Mouse (Mus musculus): ENCODE data around the gene Elac2.

Elac2 gene

GRCm38 (mm10) chr11:65022771-65023170 lies 43.9 kb downstream of the Elac2 start:
- DNase-seq = no peak

- DNase-seq = no peak
Observed at GRCm38 (mm10) chr11:65028049-65028448, 49.2 kb downstream of the Elac2 start.

- no peak for DNase-seq
Observed at GRCm38 (mm10) chr11:65030201-65030600, 51.4 kb downstream of the Elac2 start.

GRCm38 (mm10) chr11:65032221-65032620 lies 53.4 kb downstream of the Elac2 start:
- no peak for DNase-seq

- no peak for DNase-seq
Observed at GRCm38 (mm10) chr11:65038996-65039395, 60.2 kb downstream of the Elac2 start.

- DNase-seq = no peak
Observed at GRCm38 (mm10) chr11:65039517-65040095, 60.8 kb downstream of the Elac2 start.

- no peak for DNase-seq
Observed at GRCm38 (mm10) chr11:65040556-65040955, 61.7 kb downstream of the Elac2 start.

- DNase-seq = no peak
Observed at GRCm38 (mm10) chr11:65049090-65049489, 70.3 kb downstream of the Elac2 start.

GRCm38 (mm10) chr11:65050819-65051218 lies 72.0 kb downstream of the Elac2 start:
- DNase-seq = no peak

Measured in right cerebral cortex, postnatal 14 days (tissue).